Comparison of ENCODE assay signal across 28 mouse cellular contexts in the genomic region with DNA sequence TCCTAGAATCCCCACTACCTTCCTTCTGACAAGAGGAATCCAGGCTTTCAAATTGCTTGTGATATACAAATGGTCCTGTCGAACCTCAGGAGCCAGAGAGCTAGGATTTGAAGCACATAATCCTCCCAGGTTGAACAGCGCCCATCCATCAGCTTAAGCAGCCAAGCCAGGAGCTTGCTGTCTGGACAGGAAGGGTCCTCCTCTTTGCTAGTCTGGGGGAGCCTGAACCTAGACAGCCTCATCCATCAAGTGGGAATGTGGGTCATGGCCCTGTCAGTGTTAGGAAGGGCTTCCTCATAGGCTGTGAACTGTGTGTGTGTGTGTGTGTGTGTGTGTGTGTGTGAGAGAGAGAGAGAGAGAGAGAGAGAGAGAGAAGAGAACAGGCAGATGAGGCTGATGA.
DNase-seq lines count a peak whose midpoint lies in the region; ATAC-seq and TF ChIP-seq lines count a peak whose summit lies in the region.
"Had no signal": no experiment of that assay in that cellular context is flagged by ENCODE, and none has a peak within 500 bp of the region (broad histone marks: within the 10 kb centered on the region; RNA-seq: fewer than 3 reads in every experiment).

No protein-coding gene starts in this region.

- H3K4me2 ChIP-seq in hindbrain, embryonic 11.5 days (replicated peaks; ENCODE audit: low read depth, low read length): no peak overlapping the region
- no peak overlapping the region for H3K4me2 ChIP-seq in hindbrain, postnatal 0 days (ENCODE audit: low read depth, low read length)
- no peak overlapping the region for H3K4me2 ChIP-seq in liver, embryonic 11.5 days
- H3K4me2 ChIP-seq: embryonic facial prominence, embryonic 13.5 days; forebrain, embryonic 12.5 days; forebrain, embryonic 15.5 days; heart, embryonic 13.5 days; hindbrain, embryonic 13.5 days had no signal

- no peaks in the 10 kb centered on the region for H3K4me1 ChIP-seq in hindbrain, embryonic 11.5 days (replicated peaks; ENCODE audit: control insufficient read depth, insufficient read depth, low read length)
- no peaks in the 10 kb centered on the region for H3K4me1 ChIP-seq in hindbrain, postnatal 0 days (ENCODE audit: insufficient read depth, low read length)
- H3K4me1 ChIP-seq in liver, embryonic 11.5 days (replicated peaks; ENCODE audit: control insufficient read depth, insufficient read depth, low read length): no peaks in the 10 kb centered on the region; the same call in 1 of the 2 replicates
- H3K4me1 ChIP-seq: embryonic facial prominence, embryonic 13.5 days; forebrain, embryonic 12.5 days; forebrain, embryonic 15.5 days; heart, embryonic 10.5 days; heart, embryonic 13.5 days; hindbrain, embryonic 13.5 days had no signal

- no peaks in the 10 kb centered on the region for H3K36me3 ChIP-seq in hindbrain, embryonic 11.5 days (ENCODE audit: control insufficient read depth, insufficient read depth, low read length)
- H3K36me3 ChIP-seq in hindbrain, postnatal 0 days (ENCODE audit: insufficient read depth, low read length): no peaks in the 10 kb centered on the region
- no peaks in the 10 kb centered on the region for H3K36me3 ChIP-seq in liver, embryonic 11.5 days (ENCODE audit: control insufficient read depth, insufficient read depth, low read length)
- H3K36me3 ChIP-seq: embryonic facial prominence, embryonic 10.5 days; embryonic facial prominence, embryonic 13.5 days; forebrain, embryonic 12.5 days; forebrain, embryonic 15.5 days; G1E; heart, embryonic 10.5 days; heart, embryonic 13.5 days; hindbrain, embryonic 13.5 days had no signal

- peak; percentile 10 for DNase-seq in hindbrain, embryonic 11.5 days (ENCODE audit: low spot score)
- no peak for DNase-seq in hindbrain, postnatal 0 days (ENCODE audit: low spot score)
- peak; percentile 62 for DNase-seq in embryo, embryonic 10.5 days (ENCODE audit: low spot score)
- DNase-seq in mesoderm, embryonic 11.5 days (ENCODE audit: low read depth, low spot score): peak; percentile 70
- no peak for DNase-seq in liver
- DNase-seq in liver, embryonic 11.5 days (ENCODE audit: low spot score): no peak
- no peak for DNase-seq in left cerebral cortex, postnatal 4 days
- DNase-seq: adrenal gland, postnatal 10 days; B cell, adult 2 months; cerebellum, adult 11 months; cerebellum, adult 2 months; cerebellum, adult 9-11 months; cerebellum, postnatal 25 days; gastrocnemius, postnatal 10 days; gastrocnemius, postnatal 36 days; heart, adult 2 months; heart, postnatal 14 days; heart, postnatal 4 days had no signal

- H3K27ac ChIP-seq in hindbrain, embryonic 11.5 days (ENCODE audit: low read depth, low read length): no peak overlapping the region
- no peak overlapping the region for H3K27ac ChIP-seq in hindbrain, postnatal 0 days
- H3K27ac ChIP-seq in liver, embryonic 11.5 days (ENCODE audit: low read depth, low read length): no peak overlapping the region
- H3K27ac ChIP-seq: embryonic facial prominence, embryonic 10.5 days; embryonic facial prominence, embryonic 13.5 days; forebrain, embryonic 12.5 days; forebrain, embryonic 15.5 days; heart, adult 2 months; heart, embryonic 10.5 days; heart, embryonic 13.5 days; hindbrain, embryonic 13.5 days had no signal

- no peaks in the 10 kb centered on the region for H3K9me3 ChIP-seq in hindbrain, embryonic 11.5 days (ENCODE audit: control insufficient read depth, low read length)
- no peaks in the 10 kb centered on the region for H3K9me3 ChIP-seq in hindbrain, postnatal 0 days (ENCODE audit: low read length)
- H3K9me3 ChIP-seq in liver, embryonic 11.5 days (ENCODE audit: control insufficient read depth, low read length): no peaks in the 10 kb centered on the region
- H3K9me3 ChIP-seq: embryonic facial prominence, embryonic 10.5 days; embryonic facial prominence, embryonic 13.5 days; forebrain, embryonic 12.5 days; forebrain, embryonic 15.5 days; heart, embryonic 10.5 days; heart, embryonic 13.5 days; hindbrain, embryonic 13.5 days had no signal

- H3K9ac ChIP-seq in hindbrain, embryonic 11.5 days (ENCODE audit: low read depth, low read length): no peak overlapping the region
- H3K9ac ChIP-seq in hindbrain, postnatal 0 days (replicated peaks; ENCODE audit: low read length): no peak overlapping the region
- no peak overlapping the region for H3K9ac ChIP-seq in liver, embryonic 11.5 days (ENCODE audit: low read depth, low read length)
- H3K9ac ChIP-seq: embryonic facial prominence, embryonic 13.5 days; forebrain, embryonic 12.5 days; forebrain, embryonic 15.5 days; heart, embryonic 13.5 days; hindbrain, embryonic 13.5 days had no signal

- intact Hi-C loops in left cerebral cortex, postnatal 4 days (cut with DNase I): no loop called here

- TF ChIP-seq CTCF in hindbrain, postnatal 0 days (IDR thresholded peaks at IDR 0.05; ENCODE audit: low read depth): no peak

- no peak for ATAC-seq in hindbrain, embryonic 11.5 days (ENCODE audit: low FRiP score)
- ATAC-seq in hindbrain, postnatal 0 days: no peak
- no peak for ATAC-seq in liver, embryonic 11.5 days (replicated peaks; ENCODE audit: low FRiP score)
- ATAC-seq: forebrain, embryonic 15.5 days; Patski had no signal

- H3K27me3 ChIP-seq in hindbrain, embryonic 11.5 days (ENCODE audit: control insufficient read depth, insufficient read depth, low read length): no peaks in the 10 kb centered on the region
- no peaks in the 10 kb centered on the region for H3K27me3 ChIP-seq in hindbrain, postnatal 0 days (ENCODE audit: insufficient read depth, low read length)
- H3K27me3 ChIP-seq in liver, embryonic 11.5 days (replicated peaks; ENCODE audit: control insufficient read depth, insufficient read depth, low read length): no peaks in the 10 kb centered on the region
- H3K27me3 ChIP-seq: embryonic facial prominence, embryonic 13.5 days; forebrain, embryonic 12.5 days; forebrain, embryonic 15.5 days; heart, embryonic 13.5 days; hindbrain, embryonic 13.5 days; Patski had no signal

- H3K4me3 ChIP-seq in hindbrain, embryonic 11.5 days (ENCODE audit: low read depth, low read length): no peak overlapping the region
- no peak overlapping the region for H3K4me3 ChIP-seq in hindbrain, postnatal 0 days (ENCODE audit: low read length)
- no peak overlapping the region for H3K4me3 ChIP-seq in liver, embryonic 11.5 days (ENCODE audit: low read depth, low read length)
- H3K4me3 ChIP-seq: embryonic facial prominence, embryonic 10.5 days; embryonic facial prominence, embryonic 13.5 days; erythroblast, embryonic 14.5 days; forebrain, embryonic 12.5 days; forebrain, embryonic 15.5 days; heart, adult 2 months; heart, embryonic 10.5 days; heart, embryonic 13.5 days; hindbrain, embryonic 13.5 days had no signal

- WGBS in hindbrain, embryonic 11.5 days: 59% methylated on average over 2 of the region's 2 CpGs
- WGBS in hindbrain, postnatal 0 days: 56% methylated on average over 2 of the region's 2 CpGs
- 44% methylated on average over 2 of the region's 2 CpGs for WGBS in liver, embryonic 11.5 days

Comparison
In these comparisons a context has a peak if more than half of its experiments do, and no peak if none do; other contexts are left out.
1. DNase-seq: peak in hindbrain, embryonic 11.5 days (single experiment), embryo, embryonic 10.5 days (single experiment) and mesoderm, embryonic 11.5 days (single experiment); none in hindbrain, postnatal 0 days (single experiment), liver (single experiment), liver, embryonic 11.5 days (single experiment) and left cerebral cortex, postnatal 4 days (single experiment).